Mouse (Mus musculus): ENCODE measurements around the gene Msh2. TPM values are rescaled to one million over a fixed set of nuclear protein-coding genes. Genes with fewer than 3 reads are reported as not detected.
A peak's percentile ranks its signal among the peaks of the same experiment; 100 is the strongest.
"Not testable (repeated sequence)": the region's sequence is repeated elsewhere in the genome, so short reads cannot be mapped to it uniquely, and the experiment has no call there.

The Msh2 gene
- polyA plus RNA-seq, 1 experiment from 2014 or later: 35.7 TPM

- ATAC-seq (replicated peaks; ENCODE audit: insufficient number of reproducible peaks, low FRiP score, low TSS enrichment); H3K27ac ChIP-seq (ENCODE audit: low read depth, low read length); H3K4me2 ChIP-seq; H3K9ac ChIP-seq (ENCODE audit: low read depth, low read length); H3K36me3 ChIP-seq (ENCODE audit: control insufficient read depth, insufficient read depth, low read length); H3K27me3 ChIP-seq (ENCODE audit: control insufficient read depth, insufficient read depth, low read length); H3K4me3 ChIP-seq (ENCODE audit: low read depth, low read length); H3K9me3 ChIP-seq (replicated peaks; ENCODE audit: control insufficient read depth, low read length); H3K4me1 ChIP-seq (ENCODE audit: control insufficient read depth, insufficient read depth, low read length): not testable (repeated sequence)
- WGBS (ENCODE audit: insufficient replicate concordance): 83% methylated on average over 5 of the region's 5 CpGs
These were observed 16.5 kb upstream of the Msh2 start for GRCm38 (mm10) chr17:87655616-87656015.

GRCm38 (mm10) chr17:87661958-87662573, 10.1 kb upstream of the Msh2 start:
- not testable (repeated sequence) for ATAC-seq (replicated peaks; ENCODE audit: insufficient number of reproducible peaks, low FRiP score, low TSS enrichment); H3K27ac ChIP-seq (ENCODE audit: low read depth, low read length); H3K27me3 ChIP-seq (ENCODE audit: control insufficient read depth, insufficient read depth, low read length); H3K9ac ChIP-seq (ENCODE audit: low read depth, low read length); H3K36me3 ChIP-seq (ENCODE audit: control insufficient read depth, insufficient read depth, low read length); H3K9me3 ChIP-seq (replicated peaks; ENCODE audit: control insufficient read depth, low read length); H3K4me1 ChIP-seq (ENCODE audit: control insufficient read depth, insufficient read depth, low read length); H3K4me3 ChIP-seq (ENCODE audit: low read depth, low read length); H3K4me2 ChIP-seq
- WGBS (ENCODE audit: insufficient replicate concordance): 76% methylated on average over 9 of the region's 9 CpGs

GRCm38 (mm10) chr17:87664238-87664637, 7.9 kb upstream of the Msh2 start:
- Histone ChIP-seq H3K9me3 (replicated peaks; ENCODE audit: control insufficient read depth, low read length) (no peaks in the 10 kb centered on the region), H3K4me3 (ENCODE audit: low read depth, low read length) (no peak overlapping the region), H3K27ac (ENCODE audit: low read depth, low read length) (no peak overlapping the region), H3K27me3 (ENCODE audit: control insufficient read depth, insufficient read depth, low read length) (no peaks in the 10 kb centered on the region), H3K4me2 (no peak overlapping the region), H3K4me1 (ENCODE audit: control insufficient read depth, insufficient read depth, low read length) (no peaks in the 10 kb centered on the region), H3K9ac (ENCODE audit: low read depth, low read length) (no peak overlapping the region), H3K36me3 (ENCODE audit: control insufficient read depth, insufficient read depth, low read length) (no peaks in the 10 kb centered on the region)
- ATAC-seq (replicated peaks; ENCODE audit: insufficient number of reproducible peaks, low FRiP score, low TSS enrichment): no peak

- H3K4me1 ChIP-seq (ENCODE audit: control insufficient read depth, insufficient read depth, low read length): no peaks in the 10 kb centered on the region
- no peak overlapping the region for H3K4me3 ChIP-seq (ENCODE audit: low read depth, low read length)
- no peak overlapping the region for H3K9ac ChIP-seq (ENCODE audit: low read depth, low read length)
- no peak overlapping the region for H3K4me2 ChIP-seq
- H3K36me3 ChIP-seq (ENCODE audit: control insufficient read depth, insufficient read depth, low read length): no peaks in the 10 kb centered on the region
- no peaks in the 10 kb centered on the region for H3K9me3 ChIP-seq (replicated peaks; ENCODE audit: control insufficient read depth, low read length)
- H3K27me3 ChIP-seq (ENCODE audit: control insufficient read depth, insufficient read depth, low read length): no peaks in the 10 kb centered on the region
- no peak overlapping the region for H3K27ac ChIP-seq (ENCODE audit: low read depth, low read length)
- WGBS (ENCODE audit: insufficient replicate concordance): 79% methylated on average over 10 of the region's 10 CpGs
- no peak for ATAC-seq (replicated peaks; ENCODE audit: insufficient number of reproducible peaks, low FRiP score, low TSS enrichment)
These were observed 6.9 kb upstream of the Msh2 start for GRCm38 (mm10) chr17:87665066-87665822.

- Histone ChIP-seq H3K9me3 (replicated peaks; ENCODE audit: control insufficient read depth, low read length) (no peaks in the 10 kb centered on the region), H3K36me3 (ENCODE audit: control insufficient read depth, insufficient read depth, low read length) (no peaks in the 10 kb centered on the region), H3K4me1 (ENCODE audit: control insufficient read depth, insufficient read depth, low read length) (peaks cover 5% of the 10 kb centered on the region), H3K4me2 (peak overlapping the region; percentile 80), H3K27me3 (ENCODE audit: control insufficient read depth, insufficient read depth, low read length) (no peaks in the 10 kb centered on the region), H3K27ac (ENCODE audit: low read depth, low read length) (peak overlapping the region; percentile 73), H3K9ac (ENCODE audit: low read depth, low read length) (peak overlapping the region; percentile 90), H3K4me3 (ENCODE audit: low read depth, low read length) (peak overlapping the region; percentile 83)
- ATAC-seq (replicated peaks; ENCODE audit: insufficient number of reproducible peaks, low FRiP score, low TSS enrichment): peak; percentile 72
- under 1% methylated on average over 53 of the region's 54 CpGs for WGBS (ENCODE audit: insufficient replicate concordance)
These were observed 652 bp downstream of the Msh2 start for GRCm38 (mm10) chr17:87672677-87673286.

- 93% methylated on average over 1 of the region's 1 CpGs for WGBS (ENCODE audit: insufficient replicate concordance)
- not testable (repeated sequence) for H3K9ac ChIP-seq (ENCODE audit: low read depth, low read length); H3K4me1 ChIP-seq (ENCODE audit: control insufficient read depth, insufficient read depth, low read length); ATAC-seq (replicated peaks; ENCODE audit: insufficient number of reproducible peaks, low FRiP score, low TSS enrichment); H3K27me3 ChIP-seq (ENCODE audit: control insufficient read depth, insufficient read depth, low read length); H3K27ac ChIP-seq (ENCODE audit: low read depth, low read length); H3K36me3 ChIP-seq (ENCODE audit: control insufficient read depth, insufficient read depth, low read length); H3K4me3 ChIP-seq (ENCODE audit: low read depth, low read length); H3K9me3 ChIP-seq (replicated peaks; ENCODE audit: control insufficient read depth, low read length); H3K4me2 ChIP-seq
These were observed 4.9 kb downstream of the Msh2 start for GRCm38 (mm10) chr17:87676916-87677474.

GRCm38 (mm10) chr17:87677656-87678055, 5.5 kb downstream of the Msh2 start:
- Histone ChIP-seq H3K4me2 (no peak overlapping the region), H3K27ac (ENCODE audit: low read depth, low read length) (no peak overlapping the region), H3K4me1 (ENCODE audit: control insufficient read depth, insufficient read depth, low read length) (peaks cover 5% of the 10 kb centered on the region; the same call in 1 of the 2 replicates), H3K4me3 (ENCODE audit: low read depth, low read length) (no peak overlapping the region), H3K9ac (ENCODE audit: low read depth, low read length) (no peak overlapping the region), H3K36me3 (ENCODE audit: control insufficient read depth, insufficient read depth, low read length) (peaks cover 12% of the 10 kb centered on the region), H3K9me3 (replicated peaks; ENCODE audit: control insufficient read depth, low read length) (no peaks in the 10 kb centered on the region), H3K27me3 (ENCODE audit: control insufficient read depth, insufficient read depth, low read length) (no peaks in the 10 kb centered on the region)
- ATAC-seq (replicated peaks; ENCODE audit: insufficient number of reproducible peaks, low FRiP score, low TSS enrichment): no peak
- WGBS (ENCODE audit: insufficient replicate concordance): 93% methylated on average over 8 of the region's 8 CpGs

GRCm38 (mm10) chr17:87689217-87689616, 17.1 kb downstream of the Msh2 start:
- H3K4me3 ChIP-seq (ENCODE audit: low read depth, low read length): no peak overlapping the region
- H3K4me1 ChIP-seq (ENCODE audit: control insufficient read depth, insufficient read depth, low read length): no peaks in the 10 kb centered on the region
- 92% methylated on average over 8 of the region's 8 CpGs for WGBS (ENCODE audit: insufficient replicate concordance)
- H3K36me3 ChIP-seq (ENCODE audit: control insufficient read depth, insufficient read depth, low read length): peaks cover 2% of the 10 kb centered on the region
- H3K27me3 ChIP-seq (ENCODE audit: control insufficient read depth, insufficient read depth, low read length): no peaks in the 10 kb centered on the region
- no peak overlapping the region for H3K9ac ChIP-seq (ENCODE audit: low read depth, low read length)
- no peak overlapping the region for H3K27ac ChIP-seq (ENCODE audit: low read depth, low read length)
- H3K4me2 ChIP-seq: no peak overlapping the region
- ATAC-seq (replicated peaks; ENCODE audit: insufficient number of reproducible peaks, low FRiP score, low TSS enrichment): no peak
- no peaks in the 10 kb centered on the region for H3K9me3 ChIP-seq (replicated peaks; ENCODE audit: control insufficient read depth, low read length)

Measured in heart, embryonic 11.5 days (tissue).